Mouse (Mus musculus) forebrain, embryonic 16.5 days (tissue): ENCODE results near the gene Btnl2. TPM values are rescaled to one million over a fixed set of nuclear protein-coding genes. Genes with fewer than 3 reads are reported as not detected.

Experiments used
- ATAC-seq: fragments of 200-750 bp; cut with Nextera tagmentation; 2 replicates; pipeline ENCODE4 v1.8.0; 2017; ENCODE audit warnings: mild to moderate bottlenecking, moderate library complexity
- H3K27ac ChIP-seq: fragments of 300-500 bp; sonication (generic); 2 replicates; pipeline ENCODE4 v1.5.1; 2014; ENCODE audit warnings: low read length, control low read depth
- H3K27me3 ChIP-seq: fragments of 300-500 bp; sonication (generic); replicated peaks from 2 replicates; pipeline ENCODE4 v1.6.1; 2014; ENCODE audit warnings: low read length; ENCODE audit not compliant: control insufficient read depth, insufficient read depth
- H3K36me3 ChIP-seq: fragments of 300-500 bp; sonication (generic); 2 replicates; pipeline ENCODE4 v1.6.1; 2014; ENCODE audit not compliant: control insufficient read depth, insufficient read depth
- H3K4me1 ChIP-seq: fragments of 300-500 bp; sonication (generic); replicated peaks from 2 replicates; pipeline ENCODE4 v1.6.1; 2014; ENCODE audit warnings: low read length; ENCODE audit not compliant: control insufficient read depth, insufficient read depth
- H3K4me2 ChIP-seq: fragments of 300-500 bp; sonication (generic); 2 replicates; pipeline ENCODE4 v1.6.1; 2014; ENCODE audit warnings: mild to moderate bottlenecking, low read length, control low read depth
- H3K4me3 ChIP-seq: fragments of 300-500 bp; sonication (generic); replicated peaks from 2 replicates; pipeline ENCODE4 v1.5.1; 2014; ENCODE audit warnings: mild to moderate bottlenecking, low read length, control low read depth
- H3K9ac ChIP-seq: fragments of 300-500 bp; sonication (generic); replicated peaks from 2 replicates; pipeline ENCODE4 v1.6.1; 2014; ENCODE audit warnings: low read depth, low read length, control low read depth
- H3K9me3 ChIP-seq: fragments of 300-500 bp; sonication (generic); 2 replicates; pipeline ENCODE4 v1.6.1; 2016; ENCODE audit warnings: low read length; ENCODE audit not compliant: control insufficient read depth
- WGBS: fragments of 180-500 bp; shearing (Covaris S2); extraction: QIAGEN DNeasy Blood & Tissue Kit; methylation state at CpG from one replicate; pipeline ENCODE4 v1.1.7; 2014; 5-methylcytosine and 5-hydroxymethylcytosine counted together
- polyA plus RNA-seq: library from polyadenylated mRNA; unstranded; fragments of >200 nt; fragmentation: Nextera tagmentation; extraction: Ambion mirVana; gene quantifications from 2 replicates; pipeline ENCODE4 v1.2.1, GENCODE M21; 2015

The Btnl2 gene
- polyA plus RNA-seq, 1 experiment from 2014 or later: not detected

- H3K9ac ChIP-seq: no peak overlapping the region
- 53% methylated on average over 3 of the region's 3 CpGs for WGBS
- no peak overlapping the region for H3K27ac ChIP-seq
- H3K27me3 ChIP-seq: no peaks in the 10 kb centered on the region
- H3K4me2 ChIP-seq: no peak overlapping the region
- no peaks in the 10 kb centered on the region for H3K36me3 ChIP-seq
- no peaks in the 10 kb centered on the region for H3K4me1 ChIP-seq
- ATAC-seq: no peak
- no peak overlapping the region for H3K4me3 ChIP-seq
- H3K9me3 ChIP-seq: no peaks in the 10 kb centered on the region
These were observed 13.8 kb upstream of the Btnl2 start for GRCm38 (mm10) chr17:34340619-34341402.

GRCm38 (mm10) chr17:34344882-34345281 is 9.7 kb upstream of the Btnl2 start:
- Histone ChIP-seq H3K9ac (no peak overlapping the region), H3K27me3 (no peaks in the 10 kb centered on the region), H3K9me3 (no peaks in the 10 kb centered on the region), H3K36me3 (no peaks in the 10 kb centered on the region), H3K4me1 (no peaks in the 10 kb centered on the region), H3K4me2 (no peak overlapping the region), H3K27ac (no peak overlapping the region), H3K4me3 (no peak overlapping the region)
- ATAC-seq: no peak
- 92% methylated on average over 4 of the region's 4 CpGs for WGBS

DNA sequence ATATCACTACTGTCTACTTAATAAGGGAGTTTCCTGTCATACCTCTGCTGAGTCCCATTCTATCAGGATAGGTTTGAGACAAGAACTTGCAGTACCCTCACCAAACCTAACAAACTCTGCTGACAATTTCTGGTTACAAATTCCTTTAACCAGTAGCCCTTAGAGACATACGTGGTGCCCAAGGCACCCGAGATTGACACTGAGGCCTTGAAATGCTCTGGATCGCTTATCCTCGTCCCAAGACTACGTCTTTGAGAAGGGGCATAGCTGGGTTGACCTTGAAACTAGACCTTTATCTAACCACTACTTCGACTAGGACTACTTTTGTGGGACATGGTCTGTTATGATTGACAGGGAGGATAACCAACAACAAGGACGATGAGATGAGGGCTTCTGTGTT is 9.1 kb upstream of the Btnl2 start:
- Histone ChIP-seq H3K4me3 (no peak overlapping the region), H3K27ac (no peak overlapping the region), H3K9ac (no peak overlapping the region), H3K9me3 (no peaks in the 10 kb centered on the region), H3K36me3 (no peaks in the 10 kb centered on the region), H3K27me3 (no peaks in the 10 kb centered on the region), H3K4me2 (no peak overlapping the region), H3K4me1 (no peaks in the 10 kb centered on the region)
- no peak for ATAC-seq
- WGBS: 85% methylated on average over 7 of the region's 7 CpGs

GRCm38 (mm10) chr17:34346041-34346440 is 8.6 kb upstream of the Btnl2 start:
- H3K36me3 ChIP-seq: no peaks in the 10 kb centered on the region
- H3K4me2 ChIP-seq: no peak overlapping the region
- no peaks in the 10 kb centered on the region for H3K4me1 ChIP-seq
- no peak overlapping the region for H3K4me3 ChIP-seq
- no peaks in the 10 kb centered on the region for H3K9me3 ChIP-seq
- H3K27ac ChIP-seq: no peak overlapping the region
- WGBS: 82% methylated on average over 3 of the region's 3 CpGs
- no peak overlapping the region for H3K9ac ChIP-seq
- H3K27me3 ChIP-seq: no peaks in the 10 kb centered on the region
- no peak for ATAC-seq

- 74% methylated on average over 6 of the region's 6 CpGs for WGBS
- Histone ChIP-seq H3K36me3 (no peaks in the 10 kb centered on the region), H3K4me2 (no peak overlapping the region), H3K27ac (no peak overlapping the region), H3K9ac (no peak overlapping the region), H3K9me3 (no peaks in the 10 kb centered on the region), H3K27me3 (0 out of 2 replicates have a peak, but pooled peaks cover 2% of the 10 kb centered on the region), H3K4me3 (no peak overlapping the region), H3K4me1 (no peaks in the 10 kb centered on the region)
- no peak for ATAC-seq
These were observed 6.9 kb upstream of the Btnl2 start for GRCm38 (mm10) chr17:34347606-34348308.

GRCm38 (mm10) chr17:34349429-34349828 is 5.2 kb upstream of the Btnl2 start:
- no peak for ATAC-seq
- Histone ChIP-seq H3K9me3 (no peaks in the 10 kb centered on the region), H3K4me3 (no peak overlapping the region), H3K4me1 (no peaks in the 10 kb centered on the region), H3K4me2 (no peak overlapping the region), H3K36me3 (no peaks in the 10 kb centered on the region), H3K27me3 (0 out of 2 replicates have a peak, but pooled peaks cover 2% of the 10 kb centered on the region), H3K9ac (no peak overlapping the region), H3K27ac (no peak overlapping the region)
- 1% methylated on average over 4 of the region's 4 CpGs for WGBS

DNA sequence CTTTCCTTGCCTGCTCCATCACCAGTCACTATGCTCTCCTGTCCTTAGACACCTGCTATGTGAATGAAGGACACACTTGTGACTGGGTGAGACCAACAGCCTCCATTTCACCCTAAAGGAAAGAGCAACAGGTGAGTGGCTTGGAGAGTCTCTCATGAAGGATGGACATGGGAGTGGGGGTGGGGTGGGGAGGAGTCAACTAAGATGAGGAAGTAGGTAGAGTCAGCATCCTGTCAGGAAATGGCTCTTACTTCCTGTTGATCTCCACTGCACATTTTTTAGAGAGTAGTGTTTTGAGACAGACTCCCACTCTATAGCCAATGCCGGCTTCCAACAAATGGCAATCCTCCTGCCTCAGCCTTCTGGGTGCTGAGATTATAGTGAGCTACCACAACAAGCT is 318 bp downstream of the Btnl2 start:
- WGBS: 94% methylated on average over 1 of the region's 1 CpGs
- Histone ChIP-seq H3K27ac (no peak overlapping the region), H3K4me1 (no peaks in the 10 kb centered on the region), H3K36me3 (no peaks in the 10 kb centered on the region), H3K27me3 (peaks cover 2% of the 10 kb centered on the region; the same call in 1 of the 2 replicates), H3K9me3 (no peaks in the 10 kb centered on the region), H3K9ac (no peak overlapping the region), H3K4me3 (no peak overlapping the region), H3K4me2 (no peak overlapping the region)
- no peak for ATAC-seq

GRCm38 (mm10) chr17:34362954-34363546 is 8.4 kb downstream of the Btnl2 start:
- Histone ChIP-seq H3K27me3 (no peaks in the 10 kb centered on the region; the same call in 1 of the 2 replicates), H3K4me1 (no peaks in the 10 kb centered on the region), H3K9ac (no peak overlapping the region), H3K4me3 (no peak overlapping the region), H3K4me2 (no peak overlapping the region), H3K27ac (no peak overlapping the region), H3K9me3 (no peaks in the 10 kb centered on the region), H3K36me3 (no peaks in the 10 kb centered on the region)
- 86% methylated on average over 15 of the region's 15 CpGs for WGBS
- no peak for ATAC-seq

GRCm38 (mm10) chr17:34363676-34364310 is 9.2 kb downstream of the Btnl2 start:
- Histone ChIP-seq H3K4me3 (no peak overlapping the region), H3K4me2 (no peak overlapping the region), H3K4me1 (no peaks in the 10 kb centered on the region), H3K9me3 (no peaks in the 10 kb centered on the region), H3K27me3 (no peaks in the 10 kb centered on the region; the same call in 1 of the 2 replicates), H3K36me3 (no peaks in the 10 kb centered on the region), H3K9ac (no peak overlapping the region), H3K27ac (no peak overlapping the region)
- WGBS: 84% methylated on average over 3 of the region's 3 CpGs
- ATAC-seq: no peak
